Mouse (Mus musculus) monocyte, adult 2 months (primary cell): ENCODE results near the gene Cyth1.

Experiments
- DNase-seq, 2 experiments: peaks; one replicate each; pipeline ENCODE4 v3.0.0; 2022; ENCODE audit warnings: low spot score in 2 of 2, low read depth in 1 of 2

Cyth1 gene

DNA sequence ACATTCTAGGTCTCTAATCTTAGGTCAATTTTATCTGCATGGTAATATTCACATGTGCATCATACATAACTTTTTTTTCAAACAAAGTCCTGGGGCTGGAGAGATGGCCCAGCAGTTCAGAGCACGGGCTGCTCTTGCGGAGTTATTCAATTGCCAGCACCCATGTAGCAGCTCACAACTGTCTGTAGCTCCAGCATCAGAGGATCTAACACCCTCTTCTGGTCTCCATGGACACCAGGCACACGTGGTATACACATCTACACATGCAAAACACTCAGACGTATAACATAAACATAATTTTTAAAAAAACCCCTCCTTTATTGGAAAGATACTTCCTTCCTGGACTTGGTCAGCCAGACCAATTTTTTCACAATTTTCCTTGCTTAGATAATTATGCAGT lies 89.6 kb downstream of the Cyth1 start:
- DNase-seq, result no peak

- DNase-seq, result no peak
Observed at GRCm38 (mm10) chr11:118156480-118157060, 91.8 kb downstream of the Cyth1 start.

DNA sequence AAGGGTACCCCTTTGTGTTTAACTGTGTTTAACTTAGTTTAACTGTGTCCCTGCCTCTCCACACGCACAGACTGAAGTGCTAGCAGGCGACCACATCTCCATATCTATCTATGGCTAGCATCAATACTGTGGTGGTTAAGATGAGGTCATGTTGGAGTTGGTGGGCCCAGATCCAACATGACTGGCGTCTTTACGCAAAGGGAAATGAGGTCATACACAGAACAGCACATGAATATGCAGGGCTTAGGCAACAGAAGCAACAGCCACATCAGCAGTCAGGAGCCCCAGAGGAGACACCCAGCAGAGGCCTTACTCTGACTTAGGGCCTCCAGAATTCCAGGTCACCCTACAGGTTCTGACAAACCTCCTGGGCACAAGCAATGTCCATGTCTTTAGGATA lies 95.4 kb downstream of the Cyth1 start:
- DNase-seq, result no peak

- DNase-seq, result no peak
Observed at GRCm38 (mm10) chr11:118151423-118152180, 96.8 kb downstream of the Cyth1 start.

DNA sequence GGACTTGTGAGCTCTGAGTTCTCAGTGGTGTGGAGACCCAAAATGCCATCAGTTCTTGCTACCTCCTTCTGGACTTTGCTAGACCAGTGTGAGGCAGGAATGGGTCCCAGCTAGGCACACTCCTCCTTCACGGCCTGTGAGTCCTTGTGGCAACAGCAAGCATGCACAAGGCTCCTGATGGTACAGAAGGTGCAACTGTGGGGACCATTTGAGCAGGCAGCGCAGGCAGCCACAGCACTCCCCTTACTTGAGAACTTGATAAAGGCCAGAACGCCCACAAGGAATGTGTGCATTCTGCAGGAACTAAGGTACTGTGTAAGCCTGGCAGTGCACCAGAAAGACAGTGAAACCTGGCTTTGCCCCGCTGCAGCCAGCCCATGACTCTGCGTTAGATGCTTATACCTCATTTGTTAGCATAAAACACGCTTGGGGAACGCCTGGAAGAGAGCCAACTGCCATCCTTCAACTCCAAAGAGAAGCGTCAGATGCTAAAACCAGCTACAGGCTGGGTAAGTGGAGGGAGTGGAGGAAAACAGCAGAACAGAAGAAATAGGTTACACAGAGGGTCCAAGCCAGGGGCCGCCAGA lies 98.2 kb downstream of the Cyth1 start:
- no peak for DNase-seq

DNA sequence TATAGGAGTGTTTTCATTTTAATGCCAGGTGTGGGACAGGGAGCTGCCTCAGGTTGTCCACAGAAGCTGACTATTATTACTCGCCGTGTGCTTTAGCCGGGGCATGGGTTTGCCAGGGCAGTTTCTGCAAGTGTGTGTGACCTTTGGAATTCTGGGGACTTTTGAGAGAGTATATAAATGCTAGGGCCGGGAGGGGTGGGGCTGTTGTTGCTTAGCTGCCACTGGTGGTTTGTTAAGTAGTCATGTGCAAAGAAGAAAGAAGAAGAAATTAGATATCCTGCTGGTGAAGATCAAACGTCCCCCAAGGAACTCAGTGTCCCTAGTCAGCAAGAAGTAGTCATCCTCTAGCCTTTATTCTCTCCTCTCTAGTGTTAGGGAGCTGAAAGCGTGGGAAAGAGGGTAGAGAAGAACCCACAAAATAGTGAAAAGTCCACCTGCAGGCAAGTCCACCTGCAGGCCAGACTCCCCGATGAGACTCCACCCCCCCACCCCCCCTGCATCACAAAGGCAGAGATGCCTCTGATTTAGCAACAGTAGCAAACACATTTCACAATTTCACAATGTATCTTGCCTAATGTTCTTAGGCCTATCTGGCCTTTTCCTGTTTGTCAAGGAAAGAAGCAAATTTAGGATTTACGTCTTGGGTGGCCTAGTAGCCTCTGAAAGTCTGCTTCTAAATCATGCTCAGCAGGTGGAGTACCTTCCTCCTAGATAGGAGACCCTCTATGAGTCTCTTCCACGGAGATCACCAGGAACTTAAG lies 100.3 kb downstream of the Cyth1 start:
- DNase-seq, result peak in 1 of 2 experiments; percentile 61

DNA sequence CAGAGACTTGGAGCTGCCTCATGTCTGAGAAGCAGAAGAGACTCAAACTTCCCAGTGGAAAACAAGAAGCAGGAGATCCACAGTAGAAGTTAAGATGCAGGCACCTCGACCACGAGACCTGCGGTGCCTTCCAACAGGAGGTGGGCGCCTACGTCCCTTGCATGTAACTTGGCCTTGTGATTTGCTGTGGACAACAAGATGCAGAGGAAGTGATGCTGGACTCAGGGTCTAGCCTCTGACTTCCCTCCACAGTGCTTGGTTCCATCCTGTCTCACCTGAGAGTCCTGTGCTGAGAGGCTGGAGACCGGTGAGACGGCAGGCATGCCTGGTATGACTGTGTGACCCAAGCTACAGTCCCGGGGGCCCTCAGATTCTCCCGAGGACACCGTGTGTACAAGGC lies 101.9 kb downstream of the Cyth1 start:
- DNase-seq, result no peak

DNA sequence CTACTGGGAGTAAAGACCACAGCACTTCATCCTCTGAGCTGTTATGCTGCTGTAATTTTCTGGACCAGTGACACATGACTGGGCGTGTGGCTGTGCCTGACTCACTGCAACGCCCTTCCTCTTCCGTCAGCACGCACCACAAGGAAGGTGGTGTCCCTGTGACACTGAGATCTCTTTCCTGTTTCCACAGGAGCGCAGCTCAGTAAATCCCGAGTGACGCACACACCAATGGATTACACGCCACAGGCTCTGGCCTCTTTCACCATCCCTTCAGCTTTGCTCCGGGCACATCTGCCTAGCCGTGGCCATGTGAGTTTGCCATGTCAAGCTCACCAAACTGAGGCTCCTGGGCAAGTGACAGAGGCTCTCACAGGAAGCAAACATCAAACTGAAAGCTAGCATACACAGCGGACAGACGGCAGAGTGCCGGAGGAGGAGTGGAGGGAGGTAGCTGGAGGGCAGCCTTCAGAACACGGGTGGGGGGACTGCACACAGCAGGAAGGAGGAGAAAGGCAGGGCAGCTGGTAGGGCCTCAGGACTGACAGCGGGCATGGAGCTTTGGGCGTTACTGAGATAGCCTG lies 102.5 kb downstream of the Cyth1 start:
- DNase-seq, result peak; percentile 89 to 93

- no peak for DNase-seq
Observed at GRCm38 (mm10) chr11:118145092-118145491, 103.3 kb downstream of the Cyth1 start.

DNA sequence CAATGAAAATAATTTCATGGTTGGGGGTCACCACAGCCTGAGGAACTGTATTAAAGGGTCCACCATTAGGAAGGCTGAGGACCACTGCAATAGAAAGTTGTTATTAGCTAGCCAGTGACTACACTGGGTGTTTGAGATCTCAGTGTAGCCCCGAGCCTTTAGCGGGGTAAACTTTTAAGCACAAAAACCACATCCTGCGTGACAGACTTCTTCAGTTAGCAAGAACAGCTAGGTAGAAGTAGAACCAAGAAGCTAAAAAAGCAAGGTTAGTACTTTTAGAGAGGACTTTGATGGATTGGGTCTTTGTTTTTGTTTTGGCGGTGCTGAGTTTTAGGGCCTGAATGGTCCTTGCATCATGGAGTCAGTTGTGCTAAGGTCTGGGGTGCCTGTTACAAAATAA lies 104.7 kb downstream of the Cyth1 start:
- no peak for DNase-seq

GRCm38 (mm10) chr11:118142547-118143165 lies 105.7 kb downstream of the Cyth1 start:
- no peak for DNase-seq

- DNase-seq, result no peak
Observed at GRCm38 (mm10) chr11:118140771-118141565, 107.4 kb downstream of the Cyth1 start.

- DNase-seq, result no peak
Observed at GRCm38 (mm10) chr11:118138347-118138746, 110.0 kb downstream of the Cyth1 start.

DNA sequence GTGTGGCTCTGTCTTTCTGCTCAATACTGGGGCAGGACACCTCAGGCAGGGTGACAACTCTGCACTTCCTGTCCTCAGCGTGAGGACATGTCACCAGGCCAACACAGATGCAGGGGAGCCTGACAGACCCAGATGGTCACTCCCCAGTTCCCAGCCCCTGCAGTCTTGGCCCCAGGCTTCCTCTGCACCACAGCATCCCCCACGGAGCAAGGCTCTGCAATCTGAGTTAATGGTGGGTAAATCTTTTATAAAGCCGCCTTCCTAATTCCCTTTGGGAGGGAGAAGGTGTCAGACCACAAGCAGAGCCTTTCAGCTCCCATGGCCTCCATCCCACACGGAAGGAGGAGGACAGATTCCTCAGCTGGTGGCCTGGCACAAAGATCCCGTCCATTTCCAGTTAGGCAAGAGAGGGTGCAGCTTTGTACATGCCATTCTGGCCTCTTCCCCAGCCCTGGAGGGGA lies 112.2 kb downstream of the Cyth1 start:
- no peak for DNase-seq

DNA sequence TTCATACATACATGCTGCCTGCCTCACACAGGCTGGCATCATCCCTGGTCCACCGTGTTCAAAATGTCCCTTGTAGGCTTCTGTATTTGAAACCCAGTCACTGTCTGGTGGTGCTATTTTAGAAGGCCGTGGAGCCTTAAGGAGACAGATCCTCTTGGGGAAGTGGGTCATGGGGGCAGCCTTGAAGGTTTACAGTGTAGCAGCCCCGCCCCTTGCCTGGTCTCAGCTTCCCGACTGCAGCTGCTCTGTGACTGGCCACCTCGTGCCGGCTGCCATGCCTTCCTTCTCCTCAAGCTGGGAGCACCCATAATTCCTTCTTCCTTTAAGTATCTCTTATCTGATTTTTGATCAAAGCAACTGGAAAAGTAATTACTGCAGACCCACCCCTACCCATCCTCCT lies 113.1 kb downstream of the Cyth1 start:
- DNase-seq, result peak; percentile 29 to 49

- DNase-seq, result no peak
Observed at GRCm38 (mm10) chr11:118133752-118134169, 114.6 kb downstream of the Cyth1 start.

DNA sequence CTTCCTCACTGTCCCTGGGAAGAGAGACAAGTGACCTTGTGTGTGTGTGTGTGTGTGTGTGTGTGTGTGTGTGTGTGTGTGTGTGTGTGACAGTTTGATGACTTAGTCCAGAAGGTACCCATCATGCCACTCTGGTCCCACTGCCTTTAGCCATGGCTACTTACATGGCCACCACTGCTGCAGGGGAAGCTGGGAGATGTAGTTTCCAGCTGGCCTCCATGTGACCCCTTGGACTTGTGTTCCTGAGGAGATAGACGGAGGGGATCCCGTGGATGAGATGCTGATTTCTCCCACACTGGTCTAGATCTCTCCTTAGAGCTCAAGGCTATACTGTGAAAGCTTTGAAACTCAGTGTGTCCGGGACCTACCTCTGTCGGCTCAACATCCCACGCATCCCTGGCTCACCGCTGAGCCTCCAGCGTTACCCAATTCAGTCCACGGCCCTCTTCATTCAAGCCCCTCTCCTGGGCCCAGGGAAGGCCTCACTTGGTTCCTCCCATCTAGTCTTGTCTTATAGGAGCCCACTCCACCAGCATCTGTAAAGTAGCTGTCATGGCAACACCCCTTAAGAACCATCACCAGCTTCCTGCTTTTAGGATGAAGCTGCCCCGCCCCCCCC lies 115.2 kb downstream of the Cyth1 start:
- no peak for DNase-seq

GRCm38 (mm10) chr11:118132136-118132535 lies 116.3 kb downstream of the Cyth1 start:
- no peak for DNase-seq

- no peak for DNase-seq
Observed at GRCm38 (mm10) chr11:118130534-118130933, 117.9 kb downstream of the Cyth1 start, which contains the start of gene Dnah17. Gene Dnah17 (minus strand): TSS chr11:118130634.
